Mouse (Mus musculus) heart, embryonic 13.5 days (tissue): ENCODE results near the gene Egfr. TPM values are rescaled to one million over a fixed set of nuclear protein-coding genes. Genes with fewer than 3 reads are reported as not detected.

Source experiments
- ATAC-seq: fragments of 200-750 bp; cut with Nextera tagmentation; 2 replicates; pipeline ENCODE4 v1.8.0; 2017; ENCODE audit warnings: moderate TSS enrichment; ENCODE audit not compliant: insufficient number of reproducible peaks, low FRiP score, low TSS enrichment; ENCODE audit errors: extremely low read depth
- H3K27ac ChIP-seq: fragments of 300-500 bp; sonication (generic); replicated peaks from 2 replicates; pipeline ENCODE4 v1.5.1; 2015; ENCODE audit warnings: moderate library complexity, mild to moderate bottlenecking, inconsistent platforms
- H3K27me3 ChIP-seq: fragments of 300-500 bp; sonication (generic); replicated peaks from 2 replicates; pipeline ENCODE4 v1.6.1; 2015; ENCODE audit warnings: mild to moderate bottlenecking, inconsistent platforms
- H3K36me3 ChIP-seq: fragments of 300-500 bp; sonication (generic); 2 replicates; pipeline ENCODE4 v1.6.1; 2015; ENCODE audit warnings: mild to moderate bottlenecking, inconsistent platforms
- H3K4me1 ChIP-seq: fragments of 300-500 bp; sonication (generic); 2 replicates; pipeline ENCODE4 v1.6.1; 2015; ENCODE audit warnings: inconsistent platforms
- H3K4me2 ChIP-seq: fragments of 300-500 bp; sonication (generic); 2 replicates; pipeline ENCODE4 v1.6.1; 2015; ENCODE audit warnings: inconsistent platforms, mild to moderate bottlenecking, moderate library complexity
- H3K4me3 ChIP-seq: fragments of 300-500 bp; sonication (generic); 2 replicates; pipeline ENCODE4 v1.5.1; 2015; ENCODE audit warnings: moderate library complexity, mild to moderate bottlenecking, inconsistent platforms
- H3K9ac ChIP-seq: fragments of 300-500 bp; sonication (generic); 2 replicates; pipeline ENCODE4 v1.6.1; 2015; ENCODE audit warnings: inconsistent platforms, mild to moderate bottlenecking, moderate library complexity
- H3K9me3 ChIP-seq: fragments of 300-500 bp; sonication (generic); 2 replicates; pipeline ENCODE4 v1.6.1; 2016; ENCODE audit warnings: inconsistent platforms
- WGBS: fragments of 180-500 bp; shearing (Covaris S2); methylation state at CpG from one replicate; pipeline ENCODE4 v1.1.7; 2015; ENCODE audit warnings: mixed read lengths; 5-methylcytosine and 5-hydroxymethylcytosine counted together
- polyA plus RNA-seq: library from polyadenylated mRNA; unstranded; fragments of >200 nt; fragmentation: Nextera tagmentation; extraction: Ambion mirVana; gene quantifications from 2 replicates; pipeline ENCODE4 v1.2.1, GENCODE M21; 2015

Egfr gene
- polyA plus RNA-seq, 1 experiment from 2014 or later: 2.5 TPM

DNA sequence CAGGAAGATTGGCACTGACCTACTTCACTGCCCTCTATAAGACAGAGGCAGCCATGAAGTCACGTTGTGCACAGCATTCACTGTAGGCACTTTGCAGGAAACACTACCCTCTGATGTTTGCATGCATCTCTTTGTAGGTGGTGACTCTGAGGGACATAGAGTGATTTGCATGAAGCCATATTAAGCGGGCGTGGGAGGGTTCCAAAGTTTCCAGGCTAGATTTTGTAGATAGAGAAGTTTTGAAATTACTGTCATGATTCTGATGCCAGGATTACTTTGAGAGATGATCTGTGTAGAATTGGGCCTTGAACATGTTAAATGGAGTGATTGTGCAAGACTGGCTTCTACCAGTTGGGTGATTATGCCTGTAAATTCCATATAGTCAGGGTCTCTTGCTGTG, 86.8 kb downstream of the Egfr start:
- Histone ChIP-seq H3K4me2 (no peak overlapping the region), H3K9me3 (no peaks in the 10 kb centered on the region), H3K9ac (no peak overlapping the region), H3K4me1 (peaks cover 11% of the 10 kb centered on the region), H3K27me3 (peaks cover 5% of the 10 kb centered on the region; the same call in 1 of the 2 replicates), H3K27ac (no peak overlapping the region), H3K4me3 (no peak overlapping the region), H3K36me3 (no peaks in the 10 kb centered on the region)
- 70% methylated on average over 3 of the region's 3 CpGs for WGBS
- ATAC-seq: no peak

DNA sequence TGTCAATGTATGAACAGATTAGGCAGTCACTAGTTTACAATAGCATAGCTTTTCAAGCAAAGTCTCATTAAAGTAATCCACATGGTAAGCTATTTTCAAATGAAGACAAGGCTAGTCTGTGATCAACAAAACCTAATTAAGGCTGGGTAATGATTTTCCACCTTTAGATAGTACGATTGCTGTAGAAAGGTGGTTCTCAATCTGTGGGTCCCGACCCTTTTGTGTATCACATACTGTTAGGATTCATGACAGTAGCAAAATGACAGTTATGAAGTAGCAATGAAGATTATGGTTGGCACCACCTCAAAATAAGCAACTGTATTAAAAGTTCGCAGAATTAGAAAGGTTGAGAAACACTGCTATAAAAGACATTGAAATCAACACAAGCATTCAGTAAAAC, 90.9 kb downstream of the Egfr start:
- WGBS: 76% methylated on average over 3 of the region's 3 CpGs
- no peaks in the 10 kb centered on the region for H3K9me3 ChIP-seq
- no peak for ATAC-seq
- no peak overlapping the region for H3K4me3 ChIP-seq
- H3K27ac ChIP-seq: no peak overlapping the region
- no peaks in the 10 kb centered on the region for H3K36me3 ChIP-seq
- H3K27me3 ChIP-seq: peaks cover 6% of the 10 kb centered on the region; the same call in 1 of the 2 replicates
- peaks cover 23% of the 10 kb centered on the region for H3K4me1 ChIP-seq
- no peak overlapping the region for H3K9ac ChIP-seq
- no peak overlapping the region for H3K4me2 ChIP-seq

DNA sequence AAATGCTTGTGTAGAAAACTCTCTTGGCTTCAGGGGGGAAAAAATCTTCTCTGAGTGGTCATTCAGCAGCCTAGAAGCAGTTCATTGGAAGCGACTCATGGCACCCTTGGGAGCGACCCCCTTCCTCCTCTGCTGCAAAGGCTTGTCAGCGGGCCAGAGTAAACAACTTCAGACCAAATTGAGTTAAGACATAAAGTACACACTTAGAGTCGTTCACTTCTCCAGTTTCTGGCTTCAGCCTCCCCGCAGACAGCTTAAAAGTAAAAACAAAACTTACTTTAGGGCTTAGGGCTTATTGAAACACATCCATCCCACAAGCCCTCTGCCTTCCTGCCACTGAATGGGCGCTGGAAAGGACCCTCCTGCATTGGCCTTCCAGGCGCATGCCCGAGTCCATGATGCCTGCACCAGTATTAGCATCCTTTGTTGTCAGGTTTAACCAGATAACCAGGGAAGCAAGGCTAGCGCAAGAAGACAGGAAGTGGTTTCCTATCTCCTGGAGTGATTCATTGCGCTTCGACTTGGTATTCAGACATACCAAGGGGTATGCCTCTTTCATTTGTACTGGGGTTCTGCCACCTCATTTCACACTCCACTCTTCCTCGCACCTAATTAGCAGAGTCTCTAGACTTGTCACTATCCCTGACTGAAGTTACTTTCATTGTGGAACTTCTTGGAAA, 92.0 kb downstream of the Egfr start:
- H3K4me1 ChIP-seq: peaks cover 23% of the 10 kb centered on the region
- ATAC-seq: no peak
- H3K9ac ChIP-seq: no peak overlapping the region
- H3K4me3 ChIP-seq: no peak overlapping the region
- H3K27me3 ChIP-seq: peaks cover 6% of the 10 kb centered on the region; the same call in 1 of the 2 replicates
- H3K27ac ChIP-seq: peak overlapping the region; percentile 67
- WGBS: 36% methylated on average over 12 of the region's 12 CpGs
- H3K9me3 ChIP-seq: no peaks in the 10 kb centered on the region
- H3K4me2 ChIP-seq: peak overlapping the region; percentile 35; the same call in 1 of the 2 replicates
- H3K36me3 ChIP-seq: no peaks in the 10 kb centered on the region

DNA sequence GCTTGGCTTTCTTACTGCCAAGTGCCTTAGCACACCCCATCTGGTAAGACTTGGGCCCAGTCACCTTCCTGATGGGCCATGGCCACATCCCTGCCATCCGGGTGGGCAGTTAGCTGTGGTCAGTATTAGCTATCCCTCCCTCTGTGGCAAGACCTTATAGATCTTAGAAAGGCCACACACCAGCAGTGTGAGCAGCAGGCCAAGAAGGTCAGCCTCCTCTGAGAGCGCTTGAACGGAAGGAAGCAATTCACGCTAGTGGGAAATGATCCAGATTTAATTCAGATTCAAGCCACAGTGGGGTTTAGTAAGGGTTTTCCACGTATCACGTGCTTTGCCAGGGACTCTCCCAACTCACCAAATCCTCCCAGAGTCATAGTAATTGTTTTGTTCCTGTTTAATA, 96.9 kb downstream of the Egfr start:
- 64% methylated on average over 6 of the region's 6 CpGs for WGBS
- peaks cover 10% of the 10 kb centered on the region for H3K4me1 ChIP-seq
- H3K9me3 ChIP-seq: no peaks in the 10 kb centered on the region
- H3K27me3 ChIP-seq: no peaks in the 10 kb centered on the region
- H3K4me3 ChIP-seq: no peak overlapping the region
- no peak overlapping the region for H3K9ac ChIP-seq
- H3K4me2 ChIP-seq: no peak overlapping the region
- H3K36me3 ChIP-seq: no peaks in the 10 kb centered on the region
- no peak overlapping the region; the same call in 1 of the 2 replicates for H3K27ac ChIP-seq
- no peak for ATAC-seq

DNA sequence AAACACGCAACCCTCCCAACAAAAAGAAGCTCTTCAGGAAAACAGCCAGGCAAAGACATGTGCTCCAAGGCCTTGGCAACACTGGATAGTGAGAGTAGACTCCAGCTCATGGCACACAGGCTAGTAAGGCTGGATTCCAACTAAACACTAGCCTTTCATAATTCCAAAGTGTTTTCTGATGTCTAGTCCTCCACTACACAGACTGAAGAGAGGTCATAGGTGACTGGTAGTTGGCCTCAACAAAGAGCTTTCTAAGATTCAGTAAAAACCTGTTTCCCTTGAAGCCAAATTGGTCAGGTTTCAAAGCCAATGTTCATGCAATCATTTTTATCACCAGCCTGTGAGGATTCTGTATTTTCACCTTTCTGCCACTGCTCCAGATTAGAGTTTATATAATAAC, 99.4 kb downstream of the Egfr start:
- Histone ChIP-seq H3K4me1 (no peaks in the 10 kb centered on the region), H3K27me3 (no peaks in the 10 kb centered on the region), H3K9ac (no peak overlapping the region), H3K36me3 (no peaks in the 10 kb centered on the region), H3K4me2 (no peak overlapping the region), H3K4me3 (no peak overlapping the region), H3K9me3 (no peaks in the 10 kb centered on the region), H3K27ac (no peak overlapping the region)
- no peak for ATAC-seq
- 80% methylated on average over 1 of the region's 1 CpGs for WGBS

DNA sequence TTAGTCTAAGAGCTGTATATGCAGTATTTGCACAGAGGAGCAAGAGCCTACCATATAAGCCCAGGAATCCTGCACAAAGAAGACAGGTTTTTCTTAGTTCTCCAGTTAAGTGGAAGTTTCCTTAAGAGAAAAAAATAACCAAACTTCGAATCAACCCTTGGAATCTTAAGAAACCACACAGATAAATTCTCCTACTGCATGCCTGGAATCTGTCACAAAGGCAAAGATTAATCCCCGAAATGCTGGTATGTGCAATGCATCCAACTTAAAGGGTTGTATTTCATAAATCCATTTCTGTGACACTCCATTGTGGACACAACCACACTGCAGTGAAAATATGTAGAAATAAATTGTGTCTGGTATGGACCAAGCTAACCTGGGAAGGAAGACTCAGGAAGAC, 102.1 kb downstream of the Egfr start:
- no peaks in the 10 kb centered on the region; the same call in 1 of the 2 replicates for H3K27me3 ChIP-seq
- no peak overlapping the region for H3K9ac ChIP-seq
- H3K9me3 ChIP-seq: no peaks in the 10 kb centered on the region
- no peaks in the 10 kb centered on the region for H3K36me3 ChIP-seq
- H3K4me3 ChIP-seq: no peak overlapping the region
- no peaks in the 10 kb centered on the region for H3K4me1 ChIP-seq
- H3K4me2 ChIP-seq: no peak overlapping the region
- no peak for ATAC-seq
- WGBS: 52% methylated on average over 2 of the region's 2 CpGs
- no peak overlapping the region for H3K27ac ChIP-seq

DNA sequence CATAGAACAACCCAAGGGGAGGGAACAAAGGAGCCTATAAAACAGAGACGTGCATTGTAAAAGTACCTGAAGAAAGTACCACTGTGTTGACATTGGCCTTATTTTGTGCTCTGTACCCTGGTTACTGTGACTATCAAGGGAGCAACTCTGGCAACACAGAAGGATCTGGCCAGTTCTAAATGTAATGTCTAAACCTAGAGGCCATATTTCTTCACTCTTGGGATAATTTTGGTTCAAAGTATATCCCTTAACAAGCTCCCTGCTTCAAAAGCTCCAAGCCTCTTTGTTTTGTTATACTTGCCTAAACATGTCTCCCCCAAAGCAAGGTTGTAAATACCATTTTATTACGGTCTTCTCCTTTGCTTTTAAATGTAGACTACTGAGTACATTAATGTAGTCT, 105.3 kb downstream of the Egfr start:
- no peaks in the 10 kb centered on the region for H3K9me3 ChIP-seq
- H3K4me2 ChIP-seq: no peak overlapping the region
- ATAC-seq: no peak
- H3K4me3 ChIP-seq: no peak overlapping the region
- 85% methylated on average over 2 of the region's 2 CpGs for WGBS
- H3K36me3 ChIP-seq: no peaks in the 10 kb centered on the region
- H3K9ac ChIP-seq: no peak overlapping the region
- no peaks in the 10 kb centered on the region for H3K4me1 ChIP-seq
- H3K27me3 ChIP-seq: peaks cover 15% of the 10 kb centered on the region
- no peak overlapping the region for H3K27ac ChIP-seq

DNA sequence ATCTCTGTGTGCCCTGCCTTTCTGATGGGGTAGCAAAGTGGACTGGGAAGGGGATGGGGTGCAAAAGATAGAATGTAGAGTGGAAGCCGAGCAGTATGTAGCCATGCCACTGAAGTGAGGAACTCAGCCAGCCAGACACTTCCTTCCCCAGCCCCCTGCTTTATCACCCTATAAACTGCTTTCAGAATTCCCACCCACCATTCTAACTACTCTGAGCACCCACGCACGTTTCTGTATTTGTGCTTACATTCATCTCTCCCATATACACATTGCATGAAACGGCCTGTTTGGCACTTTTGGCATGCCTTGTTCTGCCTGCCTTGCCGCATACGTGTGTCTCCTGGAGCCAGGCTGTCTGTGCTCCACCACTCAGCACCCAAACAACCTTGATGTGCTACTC, 109.0 kb downstream of the Egfr start:
- Histone ChIP-seq H3K9me3 (no peaks in the 10 kb centered on the region), H3K4me3 (no peak overlapping the region), H3K4me1 (peaks cover 12% of the 10 kb centered on the region), H3K27me3 (peaks cover 27% of the 10 kb centered on the region), H3K9ac (no peak overlapping the region), H3K36me3 (no peaks in the 10 kb centered on the region), H3K27ac (no peak overlapping the region), H3K4me2 (no peak overlapping the region)
- ATAC-seq: no peak
- whole genome bisulfite sequencing: 42% methylated on average over 6 of the region's 6 CpGs

DNA sequence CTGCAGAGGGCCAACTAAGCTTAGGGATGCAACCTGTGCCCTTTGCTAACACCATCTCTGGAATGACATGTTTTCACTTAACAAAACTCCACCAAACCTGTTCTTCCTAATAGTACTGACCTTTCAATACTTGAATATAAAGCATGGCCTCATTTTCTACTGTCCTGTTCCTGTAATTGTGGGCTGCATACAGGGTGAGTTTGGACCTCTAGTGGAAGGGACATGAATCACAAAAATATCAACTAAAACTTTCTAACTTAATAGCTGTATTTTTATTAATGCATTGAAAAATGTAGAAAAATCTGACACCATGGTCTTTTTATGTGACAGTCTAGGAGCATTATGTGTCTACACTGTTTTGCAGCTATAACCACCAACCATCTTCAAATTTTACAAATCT, 111.5 kb downstream of the Egfr start:
- H3K36me3 ChIP-seq: no peaks in the 10 kb centered on the region
- ATAC-seq: no peak
- peaks cover 51% of the 10 kb centered on the region for H3K27me3 ChIP-seq

DNA sequence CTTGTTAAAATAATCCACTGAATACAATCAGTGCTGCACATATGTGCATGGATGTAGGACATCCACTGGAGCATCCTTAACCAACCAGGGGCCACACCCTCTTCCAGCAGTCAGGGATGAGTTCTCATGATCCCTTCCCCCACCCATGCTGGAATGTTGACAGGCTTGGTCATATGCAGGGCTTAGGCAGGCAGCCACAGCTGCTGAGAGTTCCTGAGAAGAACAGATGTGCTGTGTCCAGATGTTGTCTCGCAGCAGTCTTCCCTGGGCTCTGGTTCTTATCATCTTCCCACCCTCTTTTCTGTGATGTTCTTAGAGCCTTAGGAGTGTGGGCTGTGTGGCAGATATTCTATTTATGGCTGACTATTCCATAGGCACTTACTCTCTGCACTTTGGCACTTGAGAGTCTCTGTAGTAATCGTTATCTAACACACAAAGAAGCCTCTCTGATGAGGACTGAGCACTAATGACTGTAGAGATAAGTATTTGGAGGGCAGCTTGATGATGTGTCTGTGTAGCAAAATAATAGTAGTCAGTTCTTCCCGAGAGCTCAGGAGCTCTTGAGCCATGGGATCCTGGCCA, 113.1 kb downstream of the Egfr start:
- Histone ChIP-seq H3K36me3 (no peaks in the 10 kb centered on the region), H3K9ac (no peak overlapping the region), H3K4me1 (peaks cover 12% of the 10 kb centered on the region), H3K27me3 (peaks cover 58% of the 10 kb centered on the region), H3K27ac (0 out of 2 replicates have a peak overlapping the region, but pooled peaks have one; percentile 3), H3K4me3 (no peak overlapping the region), H3K4me2 (no peak overlapping the region), H3K9me3 (no peaks in the 10 kb centered on the region)
- WGBS: 14% methylated on average over 3 of the region's 3 CpGs
- ATAC-seq: 0 out of 2 replicates have a peak, but pooled peaks have one; percentile 51

More for the DNA sequence above, 111.5 kb downstream of the Egfr start:
- H3K4me3 ChIP-seq: no peak overlapping the region
- no peaks in the 10 kb centered on the region for H3K9me3 ChIP-seq
- H3K27ac ChIP-seq: no peak overlapping the region
- H3K4me1 ChIP-seq: peaks cover 12% of the 10 kb centered on the region
- H3K4me2 ChIP-seq: no peak overlapping the region
- H3K9ac ChIP-seq: no peak overlapping the region

DNA sequence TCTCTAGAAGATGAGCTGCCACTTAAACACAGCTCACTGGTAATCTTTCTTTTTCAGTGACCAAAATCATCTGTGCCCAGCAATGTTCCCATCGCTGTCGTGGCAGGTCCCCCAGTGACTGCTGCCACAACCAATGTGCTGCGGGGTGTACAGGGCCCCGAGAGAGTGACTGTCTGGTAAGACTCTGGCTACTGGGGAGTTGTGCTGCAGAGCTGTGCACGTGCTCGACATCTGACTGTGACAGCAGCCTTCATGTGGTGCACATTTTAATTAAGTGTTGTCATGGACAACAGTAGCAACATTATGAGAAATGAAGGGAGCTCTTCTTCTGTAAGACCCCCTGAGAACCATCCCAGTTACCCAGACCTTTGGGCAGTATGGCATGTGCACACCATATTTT, 116.0 kb downstream of the Egfr start:
- Histone ChIP-seq H3K9me3 (no peaks in the 10 kb centered on the region), H3K36me3 (no peaks in the 10 kb centered on the region), H3K4me1 (peaks cover 12% of the 10 kb centered on the region), H3K4me3 (no peak overlapping the region), H3K9ac (no peak overlapping the region), H3K27ac (no peak overlapping the region), H3K27me3 (peaks cover 64% of the 10 kb centered on the region), H3K4me2 (no peak overlapping the region)
- WGBS: 73% methylated on average over 6 of the region's 6 CpGs
- ATAC-seq: no peak

DNA sequence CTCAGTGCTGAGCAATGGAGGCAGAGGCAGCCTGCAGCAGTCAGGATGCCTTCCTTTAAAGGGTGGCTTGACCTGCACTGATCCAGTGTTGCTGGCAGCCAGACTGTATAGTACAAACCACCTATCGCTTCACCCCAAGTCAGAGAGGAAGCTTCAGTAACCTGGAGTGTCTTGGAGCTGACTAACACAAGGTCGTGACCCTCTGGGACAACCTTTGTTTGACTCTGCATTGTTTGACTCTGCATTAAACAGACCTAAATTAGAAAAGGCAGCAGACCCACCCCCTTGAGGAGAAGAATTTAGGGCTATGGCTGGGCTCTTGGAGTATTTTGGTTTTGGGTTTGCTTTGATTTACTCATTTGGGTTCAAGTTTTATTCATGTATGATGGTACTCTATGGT, 117.5 kb downstream of the Egfr start:
- Histone ChIP-seq H3K9ac (no peak overlapping the region), H3K9me3 (no peaks in the 10 kb centered on the region), H3K36me3 (no peaks in the 10 kb centered on the region), H3K4me2 (no peak overlapping the region), H3K4me3 (no peak overlapping the region), H3K4me1 (peaks cover 12% of the 10 kb centered on the region), H3K27ac (no peak overlapping the region), H3K27me3 (peaks cover 72% of the 10 kb centered on the region)
- WGBS: 72% methylated on average over 2 of the region's 2 CpGs
- no peak for ATAC-seq
